Mouse (Mus musculus) heart, postnatal 0 days (tissue): ENCODE data around the gene Ccdc80.

Experiments
- CTCF ChIP-seq: IDR thresholded peaks from 2 replicates; pipeline ENCODE4 v1.5.1; 2016; ENCODE audit warnings: antibody characterized with exemption, control low read depth, low read depth
- EP300 ChIP-seq: IDR thresholded peaks from 2 replicates; pipeline ENCODE4 v1.6.1; 2016; ENCODE audit warnings: antibody characterized with exemption, low read depth

- TF ChIP-seq EP300: no peak
- no peak for TF ChIP-seq CTCF
Measured at GRCm38 (mm10) chr16:45077517-45078080, 15.6 kb upstream of the Ccdc80 start.
